Mouse (Mus musculus) midbrain, embryonic 14.5 days (tissue): ENCODE measurements at regions not wholly inside any gene's neighbourhood (a gene's known extent, or its start where the extent isn't known, plus 50 kb on each side); places are given as distances from the start of the nearest gene placed in this dataset.
A peak's percentile ranks its signal among the peaks of the same experiment; 100 is the strongest.

Experiments used
- ATAC-seq: fragments of 200-750 bp; cut with Nextera tagmentation; 2 replicates; pipeline ENCODE4 v1.8.0; 2017; ENCODE audit warnings: moderate number of reproducible peaks, moderate library complexity; ENCODE audit not compliant: low FRiP score, low TSS enrichment
- DNase-seq: peaks from one replicate; pipeline ENCODE4 v3.0.0-alpha.2; 2015
- H3K27ac ChIP-seq: fragments of 300-500 bp; sonication (generic); replicated peaks from 2 replicates; pipeline ENCODE4 v1.5.1; 2014; ENCODE audit warnings: mild to moderate bottlenecking, low read depth, low read length, moderate library complexity
- H3K27me3 ChIP-seq: fragments of 300-500 bp; sonication (generic); 2 replicates; pipeline ENCODE4 v1.6.1; 2014; ENCODE audit warnings: low read length, control low read depth, mixed read lengths; ENCODE audit not compliant: control insufficient read depth, insufficient read depth
- H3K36me3 ChIP-seq: fragments of 300-500 bp; sonication (generic); 2 replicates; pipeline ENCODE4 v1.6.1; 2014; ENCODE audit warnings: low read length, control low read depth; ENCODE audit not compliant: control insufficient read depth, insufficient read depth
- H3K4me1 ChIP-seq: fragments of 300-500 bp; sonication (generic); 2 replicates; pipeline ENCODE4 v1.6.1; 2014; ENCODE audit warnings: mild to moderate bottlenecking, antibody characterized with exemption, low read length, control low read depth; ENCODE audit not compliant: control insufficient read depth, insufficient read depth
- H3K4me2 ChIP-seq: fragments of 300-500 bp; sonication (generic); 2 replicates; pipeline ENCODE4 v1.6.1; 2014; ENCODE audit warnings: mild to moderate bottlenecking, low read length, moderate library complexity
- H3K4me3 ChIP-seq: fragments of 300-500 bp; sonication (generic); replicated peaks from 2 replicates; pipeline ENCODE4 v1.5.1; 2014; ENCODE audit warnings: low read depth, low read length
- H3K9ac ChIP-seq: fragments of 300-500 bp; sonication (generic); replicated peaks from 2 replicates; pipeline ENCODE4 v1.6.1; 2014; ENCODE audit warnings: mild to moderate bottlenecking, low read length, moderate library complexity
- H3K9me3 ChIP-seq: fragments of 300-500 bp; sonication (generic); 2 replicates; pipeline ENCODE4 v1.6.1; 2016; ENCODE audit warnings: low read length, control low read depth, mixed read lengths; ENCODE audit not compliant: control insufficient read depth
- WGBS: fragments of 180-500 bp; shearing (Covaris S2); extraction: QIAGEN DNeasy Blood & Tissue Kit; methylation state at CpG from one replicate; pipeline ENCODE4 v1.1.7; 2014; 5-methylcytosine and 5-hydroxymethylcytosine counted together

- no peak for ATAC-seq
- WGBS: 60% methylated on average over 4 of the region's 4 CpGs
- H3K27ac ChIP-seq: no peak overlapping the region
These were observed 52.6 kb upstream of the Klf14 start for GRCm38 (mm10) chr6:31011407-31012020.

GRCm38 (mm10) chr6:31016566-31016965, 57.7 kb upstream of the Klf14 start:
- no peak for ATAC-seq
- no peak for DNase-seq
- H3K4me1 ChIP-seq: no peaks in the 10 kb centered on the region

More at GRCm38 (mm10) chr6:31011407-31012020, 52.6 kb upstream of the Klf14 start:
- Histone ChIP-seq H3K27me3 (no peaks in the 10 kb centered on the region), H3K9ac (no peak overlapping the region), H3K36me3 (no peaks in the 10 kb centered on the region), H3K9me3 (no peaks in the 10 kb centered on the region), H3K4me2 (no peak overlapping the region), H3K4me3 (no peak overlapping the region), H3K4me1 (no peaks in the 10 kb centered on the region)
- peak; percentile 84 for DNase-seq

GRCm38 (mm10) chr6:31021776-31022175, 62.9 kb upstream of the Klf14 start:
- no peak overlapping the region for H3K4me2 ChIP-seq
- DNase-seq: no peak
- WGBS: 93% methylated on average over 5 of the region's 5 CpGs
- no peaks in the 10 kb centered on the region for H3K27me3 ChIP-seq
- H3K27ac ChIP-seq: no peak overlapping the region
- H3K9me3 ChIP-seq: no peaks in the 10 kb centered on the region
- H3K4me1 ChIP-seq: no peaks in the 10 kb centered on the region
- H3K4me3 ChIP-seq: no peak overlapping the region
- no peaks in the 10 kb centered on the region for H3K36me3 ChIP-seq
- ATAC-seq: no peak
- no peak overlapping the region for H3K9ac ChIP-seq

More at GRCm38 (mm10) chr6:31016566-31016965, 57.7 kb upstream of the Klf14 start:
- H3K9me3 ChIP-seq: no peaks in the 10 kb centered on the region
- no peak overlapping the region for H3K4me3 ChIP-seq
- H3K27ac ChIP-seq: no peak overlapping the region
- no peak overlapping the region for H3K9ac ChIP-seq
- no peak overlapping the region for H3K4me2 ChIP-seq
- H3K27me3 ChIP-seq: no peaks in the 10 kb centered on the region
- no peaks in the 10 kb centered on the region for H3K36me3 ChIP-seq
- 91% methylated on average over 7 of the region's 7 CpGs for WGBS

GRCm38 (mm10) chr6:31029777-31030176, 70.9 kb upstream of the Klf14 start:
- WGBS: 72% methylated on average over 9 of the region's 9 CpGs
- Histone ChIP-seq H3K4me1 (peaks cover 4% of the 10 kb centered on the region; the same call in 1 of the 2 replicates), H3K36me3 (no peaks in the 10 kb centered on the region), H3K9me3 (no peaks in the 10 kb centered on the region), H3K4me2 (no peak overlapping the region), H3K9ac (no peak overlapping the region), H3K27ac (no peak overlapping the region), H3K4me3 (no peak overlapping the region), H3K27me3 (no peaks in the 10 kb centered on the region)
- no peak for ATAC-seq
- peak; percentile 71 for DNase-seq

GRCm38 (mm10) chr6:31031022-31031421, 72.1 kb upstream of the Klf14 start:
- Histone ChIP-seq H3K36me3 (no peaks in the 10 kb centered on the region), H3K4me3 (no peak overlapping the region)

GRCm38 (mm10) chr6:31032147-31032546, 73.3 kb upstream of the Klf14 start:
- 78% methylated on average over 4 of the region's 4 CpGs for WGBS
- no peaks in the 10 kb centered on the region for H3K36me3 ChIP-seq
- no peak overlapping the region for H3K9ac ChIP-seq
- no peak for DNase-seq
- no peaks in the 10 kb centered on the region for H3K9me3 ChIP-seq
- no peaks in the 10 kb centered on the region for H3K27me3 ChIP-seq
- no peak for ATAC-seq
- H3K4me2 ChIP-seq: no peak overlapping the region
- peaks cover 4% of the 10 kb centered on the region; the same call in 1 of the 2 replicates for H3K4me1 ChIP-seq
- H3K4me3 ChIP-seq: no peak overlapping the region
- no peak overlapping the region for H3K27ac ChIP-seq

More at GRCm38 (mm10) chr6:31031022-31031421, 72.1 kb upstream of the Klf14 start:
- WGBS: 83% methylated on average over 7 of the region's 7 CpGs
- Histone ChIP-seq H3K4me1 (peaks cover 4% of the 10 kb centered on the region; the same call in 1 of the 2 replicates), H3K27me3 (no peaks in the 10 kb centered on the region), H3K27ac (no peak overlapping the region), H3K9ac (no peak overlapping the region), H3K9me3 (no peaks in the 10 kb centered on the region), H3K4me2 (no peak overlapping the region)
- DNase-seq: no peak
- no peak for ATAC-seq

GRCm38 (mm10) chr6:31032980-31033608, 74.2 kb upstream of the Klf14 start:
- WGBS: 9% methylated on average over 12 of the region's 12 CpGs
- Histone ChIP-seq H3K36me3 (no peaks in the 10 kb centered on the region), H3K4me2 (peak overlapping the region; percentile 35), H3K27me3 (no peaks in the 10 kb centered on the region), H3K4me1 (peaks cover 4% of the 10 kb centered on the region; the same call in 1 of the 2 replicates), H3K4me3 (no peak overlapping the region), H3K9me3 (no peaks in the 10 kb centered on the region), H3K27ac (0 out of 2 replicates have a peak overlapping the region, but pooled peaks have one; percentile 41), H3K9ac (no peak overlapping the region)
- peak; percentile 82 for ATAC-seq
- peak; percentile 92 for DNase-seq

- ATAC-seq (no peak), DNase-seq (no peak)
- H3K36me3 ChIP-seq: no peaks in the 10 kb centered on the region
- no peak overlapping the region for H3K4me3 ChIP-seq
- H3K9ac ChIP-seq: no peak overlapping the region
- no peak overlapping the region for H3K27ac ChIP-seq
- WGBS: 56% methylated on average over 10 of the region's 10 CpGs
- H3K27me3 ChIP-seq: no peaks in the 10 kb centered on the region
- H3K4me2 ChIP-seq: no peak overlapping the region
- H3K9me3 ChIP-seq: no peaks in the 10 kb centered on the region
- H3K4me1 ChIP-seq: peaks cover 4% of the 10 kb centered on the region; the same call in 1 of the 2 replicates
These were observed 75.9 kb upstream of the Klf14 start for GRCm38 (mm10) chr6:31034796-31035195.
